Mouse (Mus musculus): ENCODE data around the gene Rnf144a. TPM values are rescaled to one million over a fixed set of nuclear protein-coding genes. Genes with fewer than 3 reads are reported as not detected.
A peak's percentile ranks its signal among the peaks of the same experiment; 100 is the strongest.

The Rnf144a gene
- polyA plus RNA-seq, 1 experiment, result not detected

GRCm38 (mm10) chr12:26344408-26344807, 70.6 kb downstream of the Rnf144a start:
- H3K4me3 ChIP-seq (ENCODE audit: insufficient read depth, low read depth, low read length), result no peak overlapping the region
- no peak for TF ChIP-seq CTCF (IDR thresholded peaks at IDR 0.05; ENCODE audit: insufficient read depth, low read depth, low read length)
- TF ChIP-seq POLR2A (IDR thresholded peaks at IDR 0.05; ENCODE audit: insufficient read depth, low read depth, low read length), result no peak
- 97% methylated on average over 5 of the region's 5 CpGs for WGBS
- peaks cover 3% of the 10 kb centered on the region; the same call in 1 of the 2 replicates for H3K4me1 ChIP-seq (ENCODE audit: control insufficient read depth, insufficient read depth, low read length)
- no peak overlapping the region for H3K27ac ChIP-seq (ENCODE audit: insufficient read depth, low read depth, low read length)

GRCm38 (mm10) chr12:26343131-26343530, 71.9 kb downstream of the Rnf144a start:
- Histone ChIP-seq H3K4me1 (ENCODE audit: control insufficient read depth, insufficient read depth, low read length) (peaks cover 3% of the 10 kb centered on the region; the same call in 1 of the 2 replicates), H3K27ac (ENCODE audit: insufficient read depth, low read depth, low read length) (no peak overlapping the region), H3K4me3 (ENCODE audit: insufficient read depth, low read depth, low read length) (no peak overlapping the region)
- TF ChIP-seq POLR2A (IDR thresholded peaks at IDR 0.05; ENCODE audit: insufficient read depth, low read depth, low read length) (no peak), CTCF (IDR thresholded peaks at IDR 0.05; ENCODE audit: insufficient read depth, low read depth, low read length) (no peak)
- WGBS, result 38% methylated on average over 2 of the region's 2 CpGs

- TF ChIP-seq CTCF (IDR thresholded peaks at IDR 0.05; ENCODE audit: insufficient read depth, low read depth, low read length) (no peak), POLR2A (IDR thresholded peaks at IDR 0.05; ENCODE audit: insufficient read depth, low read depth, low read length) (no peak)
These were observed 72.4 kb downstream of the Rnf144a start for GRCm38 (mm10) chr12:26342663-26343062.

GRCm38 (mm10) chr12:26342086-26342485, 73.0 kb downstream of the Rnf144a start:
- 69% methylated on average over 4 of the region's 4 CpGs for WGBS

More at GRCm38 (mm10) chr12:26342663-26343062, 72.4 kb downstream of the Rnf144a start:
- Histone ChIP-seq H3K4me1 (ENCODE audit: control insufficient read depth, insufficient read depth, low read length) (peaks cover 3% of the 10 kb centered on the region; the same call in 1 of the 2 replicates), H3K4me3 (ENCODE audit: insufficient read depth, low read depth, low read length) (no peak overlapping the region), H3K27ac (ENCODE audit: insufficient read depth, low read depth, low read length) (no peak overlapping the region)
- 89% methylated on average over 3 of the region's 3 CpGs for WGBS

GRCm38 (mm10) chr12:26340621-26341020, 74.4 kb downstream of the Rnf144a start:
- no peak overlapping the region for H3K27ac ChIP-seq (ENCODE audit: insufficient read depth, low read depth, low read length)
- WGBS, result 84% methylated on average over 4 of the region's 4 CpGs
- TF ChIP-seq CTCF (IDR thresholded peaks at IDR 0.05; ENCODE audit: insufficient read depth, low read depth, low read length) (no peak), POLR2A (IDR thresholded peaks at IDR 0.05; ENCODE audit: insufficient read depth, low read depth, low read length) (no peak)
- peaks cover 3% of the 10 kb centered on the region; the same call in 1 of the 2 replicates for H3K4me1 ChIP-seq (ENCODE audit: control insufficient read depth, insufficient read depth, low read length)
- H3K4me3 ChIP-seq (ENCODE audit: insufficient read depth, low read depth, low read length), result no peak overlapping the region

More at GRCm38 (mm10) chr12:26342086-26342485, 73.0 kb downstream of the Rnf144a start:
- Histone ChIP-seq H3K27ac (ENCODE audit: insufficient read depth, low read depth, low read length) (no peak overlapping the region), H3K4me1 (ENCODE audit: control insufficient read depth, insufficient read depth, low read length) (peaks cover 3% of the 10 kb centered on the region; the same call in 1 of the 2 replicates), H3K4me3 (ENCODE audit: insufficient read depth, low read depth, low read length) (no peak overlapping the region)
- TF ChIP-seq POLR2A (IDR thresholded peaks at IDR 0.05; ENCODE audit: insufficient read depth, low read depth, low read length) (no peak), CTCF (IDR thresholded peaks at IDR 0.05; ENCODE audit: insufficient read depth, low read depth, low read length) (no peak)

GRCm38 (mm10) chr12:26339886-26340285, 75.2 kb downstream of the Rnf144a start:
- Histone ChIP-seq H3K4me3 (ENCODE audit: insufficient read depth, low read depth, low read length) (no peak overlapping the region), H3K4me1 (ENCODE audit: control insufficient read depth, insufficient read depth, low read length) (peaks cover 3% of the 10 kb centered on the region; the same call in 1 of the 2 replicates), H3K27ac (ENCODE audit: insufficient read depth, low read depth, low read length) (no peak overlapping the region)
- no peak for TF ChIP-seq POLR2A (IDR thresholded peaks at IDR 0.05; ENCODE audit: insufficient read depth, low read depth, low read length)
- no peak for TF ChIP-seq CTCF (IDR thresholded peaks at IDR 0.05; ENCODE audit: insufficient read depth, low read depth, low read length)

GRCm38 (mm10) chr12:26339181-26339580, 75.9 kb downstream of the Rnf144a start:
- Histone ChIP-seq H3K4me3 (ENCODE audit: insufficient read depth, low read depth, low read length) (no peak overlapping the region), H3K4me1 (ENCODE audit: control insufficient read depth, insufficient read depth, low read length) (peaks cover 3% of the 10 kb centered on the region; the same call in 1 of the 2 replicates), H3K27ac (ENCODE audit: insufficient read depth, low read depth, low read length) (no peak overlapping the region)
- no peak for TF ChIP-seq POLR2A (IDR thresholded peaks at IDR 0.05; ENCODE audit: insufficient read depth, low read depth, low read length)
- TF ChIP-seq CTCF (IDR thresholded peaks at IDR 0.05; ENCODE audit: insufficient read depth, low read depth, low read length), result no peak
- WGBS, result 96% methylated on average over 8 of the region's 8 CpGs

- Histone ChIP-seq H3K27ac (ENCODE audit: insufficient read depth, low read depth, low read length) (no peak overlapping the region), H3K4me3 (ENCODE audit: insufficient read depth, low read depth, low read length) (no peak overlapping the region), H3K4me1 (ENCODE audit: control insufficient read depth, insufficient read depth, low read length) (peaks cover 7% of the 10 kb centered on the region)
- 89% methylated on average over 1 of the region's 1 CpGs for WGBS
- no peak for TF ChIP-seq CTCF (IDR thresholded peaks at IDR 0.05; ENCODE audit: insufficient read depth, low read depth, low read length)
- no peak for TF ChIP-seq POLR2A (IDR thresholded peaks at IDR 0.05; ENCODE audit: insufficient read depth, low read depth, low read length)
These were observed 81.4 kb downstream of the Rnf144a start for GRCm38 (mm10) chr12:26333678-26334077.

GRCm38 (mm10) chr12:26331048-26331447, 84.0 kb downstream of the Rnf144a start:
- Histone ChIP-seq H3K4me3 (ENCODE audit: insufficient read depth, low read depth, low read length) (no peak overlapping the region), H3K4me1 (ENCODE audit: control insufficient read depth, insufficient read depth, low read length) (peaks cover 7% of the 10 kb centered on the region), H3K27ac (ENCODE audit: insufficient read depth, low read depth, low read length) (peak overlapping the region; percentile 17; the same call in 1 of the 2 replicates)
- WGBS, result 69% methylated on average over 3 of the region's 3 CpGs
- no peak for TF ChIP-seq POLR2A (IDR thresholded peaks at IDR 0.05; ENCODE audit: insufficient read depth, low read depth, low read length)
- no peak for TF ChIP-seq CTCF (IDR thresholded peaks at IDR 0.05; ENCODE audit: insufficient read depth, low read depth, low read length)
